Mouse (Mus musculus): ENCODE measurements at regions not wholly inside any gene's neighbourhood (a gene's known extent, or its start where the extent isn't known, plus 50 kb on each side); places are given as distances from the start of the nearest gene placed in this dataset.
A peak's percentile ranks its signal among the peaks of the same experiment; 100 is the strongest.
"Not testable (repeated sequence)": the region's sequence is repeated elsewhere in the genome, so short reads cannot be mapped to it uniquely, and the experiment has no call there.

GRCm38 (mm10) chr3:151945916-151946315 lies 108.5 kb upstream of the Ptgfr start:
- 77% methylated on average over 3 of the region's 3 CpGs for WGBS (ENCODE audit: insufficient replicate concordance)
- Histone ChIP-seq H3K4me2 (ENCODE audit: low read depth, low read length) (no peak overlapping the region), H3K4me3 (ENCODE audit: low read depth, low read length) (no peak overlapping the region), H3K9ac (replicated peaks) (no peak overlapping the region), H3K4me1 (ENCODE audit: insufficient read depth) (no peaks in the 10 kb centered on the region), H3K36me3 (replicated peaks; ENCODE audit: insufficient read depth, low read length) (no peaks in the 10 kb centered on the region), H3K27me3 (ENCODE audit: insufficient read depth, low read length) (no peaks in the 10 kb centered on the region), H3K9me3 (ENCODE audit: low read length) (no peaks in the 10 kb centered on the region), H3K27ac (ENCODE audit: low read depth) (no peak overlapping the region)
- ATAC-seq = no peak
- TF ChIP-seq EP300 (IDR thresholded peaks at IDR 0.05; ENCODE audit: low read depth) = no peak
- TF ChIP-seq CTCF (IDR thresholded peaks at IDR 0.05; ENCODE audit: low read depth) = no peak
- no peak for DNase-seq

- no peak overlapping the region for H3K27ac ChIP-seq (ENCODE audit: low read depth)
- H3K36me3 ChIP-seq (replicated peaks; ENCODE audit: insufficient read depth, low read length) = no peaks in the 10 kb centered on the region
- no peak overlapping the region for H3K4me3 ChIP-seq (ENCODE audit: low read depth, low read length)
- ATAC-seq (no peak), DNase-seq (no peak)
- H3K27me3 ChIP-seq (ENCODE audit: insufficient read depth, low read length) = no peaks in the 10 kb centered on the region
- TF ChIP-seq EP300 (IDR thresholded peaks at IDR 0.05; ENCODE audit: low read depth) = no peak
- no peak for TF ChIP-seq CTCF (IDR thresholded peaks at IDR 0.05; ENCODE audit: low read depth)
- 37% methylated on average over 3 of the region's 3 CpGs for WGBS (ENCODE audit: insufficient replicate concordance)
- H3K4me1 ChIP-seq (ENCODE audit: insufficient read depth) = no peaks in the 10 kb centered on the region
- no peaks in the 10 kb centered on the region for H3K9me3 ChIP-seq (ENCODE audit: low read length)
- H3K9ac ChIP-seq (replicated peaks) = no peak overlapping the region
- H3K4me2 ChIP-seq (ENCODE audit: low read depth, low read length) = no peak overlapping the region
These were observed 106.1 kb upstream of the Ptgfr start for GRCm38 (mm10) chr3:151943542-151943941.

GRCm38 (mm10) chr3:151938472-151939029 lies 101.1 kb upstream of the Ptgfr start:
- no peaks in the 10 kb centered on the region for H3K27me3 ChIP-seq (ENCODE audit: insufficient read depth, low read length)
- DNase-seq = no peak
- WGBS (ENCODE audit: insufficient replicate concordance) = 56% methylated on average over 2 of the region's 2 CpGs
- no peaks in the 10 kb centered on the region for H3K36me3 ChIP-seq (replicated peaks; ENCODE audit: insufficient read depth, low read length)
- H3K27ac ChIP-seq (ENCODE audit: low read depth) = no peak overlapping the region
- H3K4me2 ChIP-seq (ENCODE audit: low read depth, low read length) = no peak overlapping the region
- H3K9me3 ChIP-seq (ENCODE audit: low read length) = no peaks in the 10 kb centered on the region
- no peak for ATAC-seq
- TF ChIP-seq EP300 (IDR thresholded peaks at IDR 0.05; ENCODE audit: low read depth) (no peak), CTCF (IDR thresholded peaks at IDR 0.05; ENCODE audit: low read depth) (no peak)
- H3K4me3 ChIP-seq (ENCODE audit: low read depth, low read length) = no peak overlapping the region
- no peak overlapping the region for H3K9ac ChIP-seq (replicated peaks)
- H3K4me1 ChIP-seq (ENCODE audit: insufficient read depth) = no peaks in the 10 kb centered on the region

GRCm38 (mm10) chr3:151931656-151932055 lies 94.2 kb upstream of the Ptgfr start:
- Histone ChIP-seq H3K9ac (replicated peaks) (no peak overlapping the region), H3K4me2 (ENCODE audit: low read depth, low read length) (no peak overlapping the region), H3K4me1 (ENCODE audit: insufficient read depth) (no peaks in the 10 kb centered on the region), H3K36me3 (replicated peaks; ENCODE audit: insufficient read depth, low read length) (no peaks in the 10 kb centered on the region), H3K27me3 (ENCODE audit: insufficient read depth, low read length) (no peaks in the 10 kb centered on the region), H3K27ac (ENCODE audit: low read depth) (no peak overlapping the region), H3K9me3 (ENCODE audit: low read length) (peaks cover 6% of the 10 kb centered on the region), H3K4me3 (ENCODE audit: low read depth, low read length) (no peak overlapping the region)
- TF ChIP-seq EP300 (IDR thresholded peaks at IDR 0.05; ENCODE audit: low read depth) (no peak), CTCF (IDR thresholded peaks at IDR 0.05; ENCODE audit: low read depth) (no peak)
- DNase-seq (no peak), ATAC-seq (no peak)

- Histone ChIP-seq H3K36me3 (replicated peaks; ENCODE audit: insufficient read depth, low read length) (no peaks in the 10 kb centered on the region), H3K9ac (replicated peaks) (no peak overlapping the region), H3K4me1 (ENCODE audit: insufficient read depth) (no peaks in the 10 kb centered on the region), H3K27ac (ENCODE audit: low read depth) (no peak overlapping the region), H3K27me3 (ENCODE audit: insufficient read depth, low read length) (no peaks in the 10 kb centered on the region), H3K4me2 (ENCODE audit: low read depth, low read length) (no peak overlapping the region), H3K9me3 (ENCODE audit: low read length) (peaks cover 8% of the 10 kb centered on the region), H3K4me3 (ENCODE audit: low read depth, low read length) (no peak overlapping the region)
- TF ChIP-seq CTCF (IDR thresholded peaks at IDR 0.05; ENCODE audit: low read depth) = no peak
- TF ChIP-seq EP300 (IDR thresholded peaks at IDR 0.05; ENCODE audit: low read depth) = no peak
- no peak for ATAC-seq
- 75% methylated on average over 3 of the region's 3 CpGs for WGBS (ENCODE audit: insufficient replicate concordance)
- DNase-seq = no peak
These were observed 93.7 kb upstream of the Ptgfr start for GRCm38 (mm10) chr3:151931096-151931495.

GRCm38 (mm10) chr3:151914010-151914513 lies 76.6 kb upstream of the Ptgfr start:
- peak; percentile 34 for DNase-seq
- peak; percentile 72 for ATAC-seq
- no peak for TF ChIP-seq CTCF (IDR thresholded peaks at IDR 0.05; ENCODE audit: low read depth)
- TF ChIP-seq EP300 (IDR thresholded peaks at IDR 0.05; ENCODE audit: low read depth) = no peak
- no peaks in the 10 kb centered on the region for H3K4me1 ChIP-seq (ENCODE audit: insufficient read depth)
- H3K4me3 ChIP-seq (ENCODE audit: low read depth, low read length) = no peak overlapping the region
- H3K4me2 ChIP-seq (ENCODE audit: low read depth, low read length) = no peak overlapping the region
- no peak overlapping the region for H3K9ac ChIP-seq (replicated peaks)
- 39% methylated on average over 13 of the region's 13 CpGs for WGBS (ENCODE audit: insufficient replicate concordance)
- H3K9me3 ChIP-seq (ENCODE audit: low read length) = no peaks in the 10 kb centered on the region
- H3K27ac ChIP-seq (ENCODE audit: low read depth) = no peak overlapping the region
- H3K36me3 ChIP-seq (replicated peaks; ENCODE audit: insufficient read depth, low read length) = no peaks in the 10 kb centered on the region
- no peaks in the 10 kb centered on the region for H3K27me3 ChIP-seq (ENCODE audit: insufficient read depth, low read length)

- ATAC-seq, DNase-seq: not testable (repeated sequence)
- 78% methylated on average over 11 of the region's 11 CpGs for WGBS (ENCODE audit: insufficient replicate concordance)
These were observed 74.9 kb upstream of the Ptgfr start for GRCm38 (mm10) chr3:151912292-151912691.

More at GRCm38 (mm10) chr3:151912292-151912691, 74.9 kb upstream of the Ptgfr start:
- H3K27ac ChIP-seq (ENCODE audit: low read depth); H3K9ac ChIP-seq (replicated peaks); H3K27me3 ChIP-seq (ENCODE audit: insufficient read depth, low read length); H3K4me2 ChIP-seq (ENCODE audit: low read depth, low read length); H3K36me3 ChIP-seq (replicated peaks; ENCODE audit: insufficient read depth, low read length); H3K4me1 ChIP-seq (ENCODE audit: insufficient read depth); H3K4me3 ChIP-seq (ENCODE audit: low read depth, low read length); H3K9me3 ChIP-seq (ENCODE audit: low read length): not testable (repeated sequence)

All from liver, postnatal 0 days (tissue).